Mouse (Mus musculus): ENCODE measurements at regions not wholly inside any gene's neighbourhood (a gene's known extent, or its start where the extent isn't known, plus 50 kb on each side); places are given as distances from the start of the nearest gene placed in this dataset.

GRCm38 (mm10) chr6:75281506-75282194 lies 1215.9 kb downstream of the Gm9008 start:
- no peak for DNase-seq (ENCODE audit: low spot score)

GRCm38 (mm10) chr6:75254076-75254414 lies 1243.5 kb downstream of the Gm9008 start:
- DNase-seq (ENCODE audit: low spot score): no peak

GRCm38 (mm10) chr6:75253357-75254075 lies 1244.1 kb downstream of the Gm9008 start:
- DNase-seq (ENCODE audit: low spot score): peak; percentile 9

GRCm38 (mm10) chr6:75215515-75215914 lies 1282.1 kb downstream of the Gm9008 start:
- DNase-seq (ENCODE audit: low spot score): no peak

GRCm38 (mm10) chr6:75212721-75213475 lies 1284.7 kb downstream of the Gm9008 start:
- no peak for DNase-seq (ENCODE audit: low spot score)

All from layer of hippocampus, adult 11-12 months (tissue).